Mouse (Mus musculus) myocyte (in vitro differentiated cells): ENCODE measurements around the gene Stxbp2. TPM values are rescaled to one million over a fixed set of nuclear protein-coding genes. Genes with fewer than 3 reads are reported as not detected.
"Not testable (repeated sequence)": the region's sequence is repeated elsewhere in the genome, so short reads cannot be mapped to it uniquely, and the experiment has no call there.

Experiments
- H3K27me3 ChIP-seq: one replicate; pipeline ENCODE4 v1.6.1; 2011; ENCODE audit not compliant: control insufficient read depth, insufficient read depth, insufficient read length
- H3K36me3 ChIP-seq: one replicate; pipeline ENCODE4 v1.6.1; 2011; ENCODE audit not compliant: control insufficient read depth, insufficient read depth
- H3K4me2 ChIP-seq: one replicate; pipeline ENCODE4 v1.6.1; 2011; ENCODE audit warnings: low read depth, control low read depth
- H3K4me3 ChIP-seq: one replicate; pipeline ENCODE4 v1.5.1; 2011; ENCODE audit warnings: mild to moderate bottlenecking, control low read depth, moderate library complexity
- H3K79me2 ChIP-seq: one replicate; pipeline ENCODE4 v1.6.1; 2011; ENCODE audit not compliant: control insufficient read depth, insufficient read depth
- H3ac ChIP-seq: one replicate; pipeline ENCODE4 v1.6.1; 2011; ENCODE audit not compliant: control insufficient read depth, insufficient read length
- CEBPB ChIP-seq: IDR thresholded peaks from 2 replicates; pipeline ENCODE4 v1.6.1; 2011; ENCODE audit warnings: mild to moderate bottlenecking, moderate library complexity; ENCODE audit not compliant: poor library complexity, insufficient read depth, severe bottlenecking
- E2F4 ChIP-seq: IDR thresholded peaks from one replicate; pipeline ENCODE4 v1.6.1; 2011; ENCODE audit warnings: mild to moderate bottlenecking, control low read depth, moderate library complexity; ENCODE audit not compliant: insufficient read depth
- MAX ChIP-seq: IDR thresholded peaks from one replicate; pipeline ENCODE4 v1.6.1; 2011; ENCODE audit warnings: low read depth, mild to moderate bottlenecking, control low read depth
- MYOD1 ChIP-seq, 3 experiments: IDR thresholded peaks; one replicate each; pipeline ENCODE4 v1.6.1; 2011; ENCODE audit warnings: control low read depth in 2 of 3, low read depth in 2 of 3, mild to moderate bottlenecking in 2 of 3, moderate library complexity in 1 of 3; ENCODE audit not compliant: insufficient read length in 2 of 3, control insufficient read depth in 1 of 3
- MYOG ChIP-seq, 3 experiments: IDR thresholded peaks; one replicate each; pipeline ENCODE4 v1.6.1; 2011; ENCODE audit warnings: control low read depth in 2 of 3, low read depth in 2 of 3, mild to moderate bottlenecking in 2 of 3; ENCODE audit not compliant: insufficient read length in 2 of 3, control insufficient read depth in 1 of 3, insufficient read depth in 1 of 3
- POLR2A ChIP-seq: IDR thresholded peaks from one replicate; pipeline ENCODE4 v1.6.1; 2011; ENCODE audit warnings: low read depth, mild to moderate bottlenecking, control low read depth, moderate library complexity; ENCODE audit not compliant: insufficient read length
- POLR2AphosphoS2 ChIP-seq: IDR thresholded peaks from one replicate; pipeline ENCODE4 v1.6.1; 2011; ENCODE audit warnings: low read depth, control low read depth; ENCODE audit not compliant: insufficient read length
- REST ChIP-seq: IDR thresholded peaks from one replicate; pipeline ENCODE4 v1.6.1; 2011; ENCODE audit warnings: mild to moderate bottlenecking, control low read depth, moderate library complexity; ENCODE audit not compliant: insufficient read depth, insufficient read length
- SRF ChIP-seq: IDR thresholded peaks from one replicate; pipeline ENCODE4 v1.6.1; 2011; ENCODE audit warnings: low read depth; ENCODE audit not compliant: control insufficient read depth, insufficient read length
- TCF12 ChIP-seq: IDR thresholded peaks from one replicate; pipeline ENCODE4 v1.6.1; 2011; ENCODE audit warnings: mild to moderate bottlenecking, control low read depth; ENCODE audit not compliant: poor library complexity, insufficient read depth, severe bottlenecking
- TCF3 ChIP-seq: IDR thresholded peaks from one replicate; pipeline ENCODE4 v1.6.1; 2011; ENCODE audit warnings: low read depth, control low read depth; ENCODE audit not compliant: insufficient read length
- USF1 ChIP-seq: IDR thresholded peaks from one replicate; pipeline ENCODE4 v1.6.1; 2011; ENCODE audit warnings: low read depth, mild to moderate bottlenecking, control low read depth, moderate library complexity
- polyA plus RNA-seq: library from polyadenylated mRNA; unstranded; fragments of >200 nt; fragmentation: generic; extraction: Trizol; gene quantifications from one replicate; pipeline ENCODE4 v1.2.1, GENCODE M21; 2012; ENCODE audit warnings: missing spikeins

Stxbp2 gene
- 7.7 TPM for polyA plus RNA-seq

DNA sequence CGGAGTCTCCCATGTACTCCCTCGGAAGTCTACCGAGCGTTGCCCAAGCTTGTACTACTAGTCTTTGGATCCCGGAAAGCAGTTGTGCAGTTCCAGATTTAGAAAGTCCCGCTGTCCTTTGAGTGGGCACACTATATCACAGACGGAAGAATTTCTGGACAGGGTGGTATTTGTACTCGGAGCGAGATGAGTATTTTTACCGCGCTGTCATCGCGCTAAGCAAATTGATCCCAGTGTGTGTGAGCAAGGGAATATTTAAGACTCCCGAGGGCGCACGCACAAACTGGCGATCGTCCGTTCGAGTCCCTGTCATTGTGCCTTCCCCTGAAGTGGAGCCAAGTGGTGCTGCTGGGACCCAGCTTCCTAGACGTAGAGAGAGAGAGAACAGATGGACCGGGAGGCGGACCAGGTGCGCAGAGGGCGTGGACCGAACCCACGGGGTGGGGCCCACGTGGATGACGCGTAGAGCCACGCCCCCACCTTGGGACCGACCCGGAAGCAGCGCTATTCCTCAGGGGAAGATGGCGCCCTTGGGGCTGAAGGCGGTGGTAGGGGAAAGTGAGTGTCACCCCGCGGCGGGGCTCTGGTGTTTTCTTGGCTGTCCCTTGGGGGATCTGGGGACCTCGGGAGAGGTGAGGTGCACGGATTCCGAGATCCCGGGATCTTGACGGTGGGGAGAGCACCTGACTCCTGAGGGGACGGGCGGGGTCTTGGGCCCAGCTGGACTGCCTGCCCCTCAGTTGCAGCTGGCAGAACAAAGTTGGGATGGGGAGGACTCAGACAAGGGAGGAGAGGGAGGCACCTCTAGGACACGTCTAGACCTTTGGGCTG is at the start of gene Stxbp2:
TSS of gene Stxbp2 (plus strand) at position 309 of the 831 bp plus-strand sequence.
- Histone ChIP-seq H3K4me2 (peak within 1 kb of the TSS; percentile 74), H3K4me3 (peak within 1 kb of the TSS; percentile 24), H3ac (no peak within 1 kb of the TSS), H3K36me3 (no peaks in the 10 kb centered on the region), H3K27me3 (peaks cover 8% of the 10 kb centered on the region), H3K79me2 (no peaks in the 10 kb centered on the region)
- TF ChIP-seq E2F4: no peak
- no peak for TF ChIP-seq REST
- TF ChIP-seq SRF: no peak
- TF ChIP-seq USF1: no peak
- peak in 1 of 3 experiments; percentile 12 for TF ChIP-seq MYOD1 (IDR thresholded peaks at IDR 0.05; ENCODE audit: control insufficient read depth in 1 of 3, insufficient read length in 2 of 3, low read depth in 2 of 3)
- TF ChIP-seq TCF12: no peak
- TF ChIP-seq CEBPB: no peak
- no peak for TF ChIP-seq MAX

DNA sequence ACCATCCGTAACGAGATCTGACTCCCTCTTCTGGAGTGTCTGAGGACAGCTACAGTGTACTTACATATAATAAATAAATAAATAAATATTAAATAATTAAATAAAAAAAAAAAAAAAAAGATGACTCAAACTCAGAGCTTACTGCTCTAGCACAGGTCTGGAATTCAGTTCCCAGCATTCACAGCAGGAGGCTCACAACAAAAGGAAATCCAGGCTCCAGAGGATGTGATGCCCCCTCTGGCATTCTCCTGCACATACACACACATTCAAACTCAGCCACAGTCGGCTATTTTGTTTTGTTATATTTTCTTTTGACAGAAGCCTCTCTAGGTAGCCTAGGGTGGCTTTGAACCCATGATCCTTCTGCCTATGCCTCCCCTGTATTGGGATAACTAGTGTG is 48.8 kb upstream of the Stxbp2 start:
- H3K4me2 ChIP-seq, H3K36me3 ChIP-seq, H3K79me2 ChIP-seq, H3K4me3 ChIP-seq, H3ac ChIP-seq: not testable (repeated sequence)
- peaks cover 13% of the 10 kb centered on the region for H3K27me3 ChIP-seq

DNA sequence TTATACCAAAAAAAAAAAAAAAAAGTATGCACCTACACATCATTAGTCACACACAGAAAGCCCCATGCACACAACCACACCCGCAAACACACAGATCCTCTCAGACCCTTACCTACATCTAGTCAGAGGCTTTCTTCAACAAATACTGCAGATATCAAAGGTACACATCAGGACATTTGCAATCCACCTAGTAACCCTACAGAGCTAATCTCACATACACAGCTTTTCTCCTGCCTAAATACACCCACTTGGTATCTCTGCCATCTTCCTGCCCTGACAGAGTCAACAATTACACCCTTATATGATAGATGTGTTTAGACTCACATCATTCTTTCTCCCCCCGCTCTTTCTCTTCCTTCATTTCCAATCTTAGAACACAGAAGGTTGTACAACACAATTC is 44.3 kb upstream of the Stxbp2 start:
- H3K27me3 ChIP-seq: peaks cover 13% of the 10 kb centered on the region
- TF ChIP-seq TCF3: no peak
- no peak for TF ChIP-seq SRF
- H3K36me3 ChIP-seq: no peaks in the 10 kb centered on the region
- no peak overlapping the region for H3ac ChIP-seq
- H3K4me2 ChIP-seq: no peak overlapping the region
- no peaks in the 10 kb centered on the region for H3K79me2 ChIP-seq
- no peak overlapping the region for H3K4me3 ChIP-seq

DNA sequence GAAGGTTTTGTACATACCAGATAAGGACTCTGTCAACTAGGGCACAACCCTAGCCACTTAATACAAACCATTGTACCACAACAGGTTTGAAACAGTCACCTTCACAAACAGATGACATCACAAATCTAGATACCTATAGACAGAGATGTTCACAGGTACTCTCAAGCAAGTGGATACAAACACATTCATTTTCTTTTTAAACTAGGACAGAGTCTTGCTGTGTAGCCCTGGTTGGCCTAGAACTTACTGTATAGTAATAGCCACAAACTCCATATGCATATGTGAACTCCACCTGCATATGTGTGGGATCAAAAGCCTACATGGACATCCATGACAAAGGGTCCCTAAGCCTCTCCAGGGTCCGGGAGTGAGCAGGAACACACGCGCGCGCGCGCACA is 43.8 kb upstream of the Stxbp2 start, which contains the start of gene Camsap3:
TSS of gene Camsap3 (plus strand) at position 301 of the 398 bp plus-strand sequence.
- no peak within 1 kb of the TSS for H3ac ChIP-seq
- no peak within 1 kb of the TSS for H3K4me2 ChIP-seq
- H3K4me3 ChIP-seq: no peak within 1 kb of the TSS
- peaks cover 13% of the 10 kb centered on the region for H3K27me3 ChIP-seq
- no peaks in the 10 kb centered on the region for H3K79me2 ChIP-seq
- H3K36me3 ChIP-seq: no peaks in the 10 kb centered on the region
- TF ChIP-seq TCF3 (no peak), MAX (no peak), REST (no peak), TCF12 (no peak), E2F4 (no peak), MYOD1 (IDR thresholded peaks at IDR 0.05; ENCODE audit: control insufficient read depth in 1 of 3, insufficient read length in 2 of 3, low read depth in 2 of 3) (no peak), MYOG (IDR thresholded peaks at IDR 0.05; ENCODE audit: control insufficient read depth in 1 of 3, insufficient read depth in 1 of 3, insufficient read length in 2 of 3, low read depth in 2 of 3) (no peak), CEBPB (no peak), USF1 (no peak), POLR2A (no peak), SRF (no peak), POLR2AphosphoS2 (no peak)

DNA sequence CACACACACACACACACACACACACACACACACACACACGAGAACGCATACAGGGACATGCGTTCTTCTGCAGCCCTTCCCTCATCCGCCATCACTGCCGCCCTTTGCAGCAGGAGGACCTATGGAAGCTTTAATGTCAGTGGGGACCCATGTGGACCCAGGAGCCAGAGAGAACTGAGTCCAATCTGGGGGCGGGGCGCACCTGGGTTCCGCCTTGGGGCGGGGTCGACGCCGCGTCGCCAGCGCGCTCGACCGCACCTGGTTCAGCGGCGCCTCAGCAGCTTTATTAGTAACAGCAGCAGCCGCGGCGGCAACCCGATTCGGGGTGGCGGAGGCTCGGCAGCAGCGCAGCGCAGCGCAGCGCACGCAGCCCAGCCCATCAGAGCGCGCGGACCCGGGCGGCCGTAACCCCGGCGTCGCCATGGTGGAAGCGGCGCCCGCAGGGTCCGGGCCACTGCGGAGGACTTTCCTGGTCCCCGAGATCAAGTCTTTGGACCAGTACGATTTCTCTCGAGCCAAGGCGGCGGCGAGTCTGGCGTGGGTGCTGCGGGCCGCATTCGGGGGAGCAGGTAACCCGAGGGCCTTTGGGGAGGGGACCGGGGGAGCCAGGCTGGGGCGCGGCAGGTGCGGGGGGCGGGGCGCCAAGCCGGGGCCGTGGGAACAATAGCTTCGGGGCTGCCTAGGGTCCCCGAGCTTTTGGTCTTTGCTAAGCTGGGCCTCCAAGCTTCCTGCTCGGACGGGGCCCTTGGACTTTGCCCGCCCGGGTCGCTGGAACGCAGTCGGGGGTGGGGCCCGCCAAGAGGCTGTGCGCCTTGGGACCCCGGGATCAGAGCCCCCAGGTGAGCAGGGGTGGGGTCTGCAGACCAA is 43.1 kb upstream of the Stxbp2 start:
- Histone ChIP-seq H3K27me3 (peaks cover 13% of the 10 kb centered on the region), H3ac (no peak overlapping the region), H3K79me2 (no peaks in the 10 kb centered on the region), H3K4me3 (no peak overlapping the region), H3K36me3 (no peaks in the 10 kb centered on the region), H3K4me2 (no peak overlapping the region)
- TF ChIP-seq SRF (no peak), MYOD1 (IDR thresholded peaks at IDR 0.05; ENCODE audit: control insufficient read depth in 1 of 3, insufficient read length in 2 of 3, low read depth in 2 of 3) (no peak), TCF3 (no peak), POLR2AphosphoS2 (no peak), REST (no peak), MYOG (IDR thresholded peaks at IDR 0.05; ENCODE audit: control insufficient read depth in 1 of 3, insufficient read depth in 1 of 3, insufficient read length in 2 of 3, low read depth in 2 of 3) (no peak), E2F4 (no peak), TCF12 (no peak), CEBPB (no peak), USF1 (no peak), POLR2A (no peak), MAX (no peak)
